Mouse (Mus musculus) ZHBTc4 (cell line): ENCODE results near the gene Hes7.
A peak's percentile ranks its signal among the peaks of the same experiment; 100 is the strongest.

ENCODE experiments used
- DNase-seq: peaks from one replicate; pipeline ENCODE4 v3.0.0-alpha.2; 2011; ENCODE audit warnings: low read depth, low spot score

The Hes7 gene

GRCm38 (mm10) chr11:69100639-69101360 lies 19.4 kb upstream of the Hes7 start:
- DNase-seq = no peak

GRCm38 (mm10) chr11:69101604-69102402 lies 18.4 kb upstream of the Hes7 start:
- no peak for DNase-seq

DNA sequence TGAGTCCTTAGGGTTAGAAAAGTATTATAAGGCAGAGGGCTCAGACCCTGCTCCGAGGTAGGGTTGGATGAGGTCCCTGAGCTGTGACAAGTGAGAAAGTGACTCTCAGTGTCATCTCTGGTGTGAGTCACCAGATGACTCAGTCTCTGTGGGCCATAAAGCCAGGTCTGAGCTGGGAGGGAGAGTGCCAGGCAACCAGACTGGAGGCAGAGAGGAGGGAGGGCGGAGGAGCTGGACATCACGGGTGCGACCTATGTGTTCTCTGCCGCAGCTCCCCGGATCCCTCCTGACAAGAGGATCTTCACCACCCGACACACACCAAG lies 17.8 kb upstream of the Hes7 start:
- no peak for DNase-seq

DNA sequence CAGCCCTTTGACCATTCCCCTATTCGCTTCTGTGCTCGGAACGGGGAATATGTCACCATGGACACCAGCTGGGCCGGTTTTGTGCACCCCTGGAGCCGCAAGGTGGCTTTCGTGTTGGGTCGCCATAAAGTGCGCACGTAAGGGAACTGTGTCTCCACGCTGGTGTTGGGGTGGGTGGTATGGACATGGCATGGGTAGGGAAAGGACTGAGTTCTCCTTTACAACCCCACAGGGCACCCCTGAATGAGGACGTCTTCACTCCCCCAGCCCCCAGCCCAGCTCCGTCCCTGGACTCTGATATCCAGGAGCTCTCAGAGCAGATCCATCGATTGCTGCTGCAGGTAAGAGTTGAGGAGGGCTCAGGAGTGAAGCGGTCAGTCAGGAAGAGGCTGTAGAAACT lies 17.1 kb upstream of the Hes7 start:
- no peak for DNase-seq

DNA sequence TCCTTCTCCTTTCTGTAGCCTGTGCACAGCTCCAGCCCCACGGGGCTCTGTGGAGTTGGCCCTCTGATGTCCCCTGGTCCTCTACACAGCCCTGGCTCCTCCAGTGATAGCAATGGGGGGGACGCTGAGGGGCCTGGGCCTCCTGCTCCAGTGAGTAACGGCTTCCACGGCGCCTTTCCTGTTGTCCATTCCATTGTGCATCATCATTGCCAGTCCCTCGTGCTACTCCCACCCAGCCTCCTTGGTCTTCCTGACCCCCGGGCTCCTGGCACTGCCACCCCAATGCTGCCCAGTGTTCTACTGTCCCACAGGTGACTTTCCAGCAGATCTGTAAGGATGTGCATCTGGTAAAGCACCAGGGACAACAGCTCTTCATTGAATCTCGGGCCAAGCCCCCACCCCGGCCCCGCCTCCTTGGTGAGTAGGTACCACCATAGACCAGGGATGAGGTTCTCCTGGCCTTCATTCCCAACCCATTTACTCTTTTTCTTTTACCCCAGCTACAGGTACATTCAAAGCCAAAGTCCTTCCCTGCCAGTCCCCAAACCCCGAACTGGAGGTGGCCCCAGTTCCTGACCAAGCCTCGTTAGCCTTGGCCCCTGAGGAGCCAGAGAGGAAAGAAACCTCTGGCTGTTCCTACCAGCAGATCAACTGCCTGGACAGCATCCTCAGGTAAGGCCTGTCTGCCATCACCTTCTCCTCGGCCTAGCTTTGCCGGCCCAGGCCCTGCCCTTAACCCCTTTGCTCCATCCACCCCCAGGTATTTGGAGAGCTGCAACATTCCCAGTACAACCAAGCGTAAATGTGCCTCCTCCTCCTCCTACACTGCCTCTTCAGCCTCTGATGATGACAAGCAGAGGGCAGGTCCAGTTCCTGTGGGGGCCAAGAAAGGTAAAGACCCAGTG lies 16.4 kb upstream of the Hes7 start:
- no peak for DNase-seq

DNA sequence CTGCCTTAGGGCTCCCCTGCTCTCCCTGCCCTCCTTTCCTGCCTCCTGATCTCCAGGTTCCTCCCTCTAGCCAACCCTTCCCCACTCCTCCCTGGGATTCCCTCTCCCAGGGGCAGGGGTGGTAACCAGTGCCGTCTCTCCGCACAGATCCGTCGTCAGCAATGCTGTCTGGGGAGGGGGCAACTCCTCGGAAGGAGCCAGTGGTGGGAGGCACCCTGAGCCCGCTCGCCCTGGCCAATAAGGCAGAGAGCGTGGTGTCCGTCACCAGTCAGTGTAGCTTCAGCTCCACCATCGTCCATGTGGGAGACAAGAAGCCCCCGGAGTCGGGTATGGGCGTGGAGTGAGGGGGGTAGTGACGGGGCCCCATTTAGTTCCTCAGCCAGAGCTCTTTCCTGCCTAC lies 15.7 kb upstream of the Hes7 start:
- DNase-seq = no peak

GRCm38 (mm10) chr11:69105227-69105626 lies 15.0 kb upstream of the Hes7 start:
- DNase-seq = no peak

GRCm38 (mm10) chr11:69105796-69106195 lies 14.4 kb upstream of the Hes7 start:
- DNase-seq = no peak

DNA sequence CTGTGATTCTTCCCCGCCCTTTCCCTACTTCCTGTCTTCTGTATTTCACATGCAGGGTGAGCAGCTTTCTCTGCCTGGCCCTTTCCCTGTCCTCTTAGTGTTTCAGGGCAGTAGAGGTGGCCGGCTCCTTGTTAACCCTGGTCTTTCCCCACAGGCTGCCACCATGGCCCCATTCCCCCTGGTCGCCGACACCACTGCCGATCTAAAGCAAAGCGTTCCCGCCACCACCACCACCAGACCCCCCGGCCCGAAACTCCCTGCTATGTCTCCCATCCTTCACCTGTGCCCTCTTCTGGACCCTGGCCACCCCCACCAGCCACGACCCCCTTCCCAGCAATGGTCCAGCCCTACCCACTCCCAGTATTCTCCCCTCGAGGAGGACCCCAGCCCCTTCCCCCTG lies 13.9 kb upstream of the Hes7 start:
- no peak for DNase-seq

DNA sequence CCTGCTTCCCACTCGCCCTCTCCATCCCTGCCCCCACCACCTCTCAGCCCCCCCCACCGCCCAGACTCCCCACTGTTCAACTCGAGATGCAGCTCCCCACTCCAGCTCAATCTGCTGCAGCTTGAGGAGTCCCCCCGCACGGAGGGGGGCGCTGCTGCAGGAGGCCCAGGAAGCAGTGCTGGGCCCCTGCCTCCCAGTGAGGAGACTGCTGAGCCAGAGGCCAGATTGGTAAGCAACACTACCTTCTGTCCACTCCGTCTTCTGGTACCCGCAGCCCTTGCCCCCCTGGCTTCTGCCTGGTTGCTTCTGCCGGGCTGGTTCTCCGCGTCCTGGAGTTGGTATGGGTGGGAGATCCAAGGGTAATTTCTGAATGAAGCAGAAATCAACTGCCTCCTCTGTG lies 13.4 kb upstream of the Hes7 start:
- no peak for DNase-seq

DNA sequence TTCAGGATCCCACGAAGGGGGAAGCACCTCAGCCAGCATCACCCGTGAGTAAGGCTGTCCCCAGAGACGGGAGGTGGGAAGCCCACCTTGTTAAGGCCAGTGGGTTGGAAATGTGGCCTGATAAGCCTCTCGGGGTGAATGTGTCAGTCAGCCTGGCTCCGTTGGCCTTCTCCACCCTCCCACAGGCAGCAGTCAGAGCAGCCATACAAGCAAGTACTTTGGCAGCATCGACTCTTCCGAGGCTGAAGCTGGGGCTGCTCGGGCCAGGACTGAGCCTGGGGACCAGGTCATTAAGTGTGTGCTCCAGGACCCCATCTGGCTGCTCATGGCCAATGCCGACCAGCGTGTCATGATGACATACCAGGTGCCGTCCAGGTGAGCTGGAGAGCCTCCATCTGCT lies 12.5 kb upstream of the Hes7 start:
- DNase-seq = no peak

DNA sequence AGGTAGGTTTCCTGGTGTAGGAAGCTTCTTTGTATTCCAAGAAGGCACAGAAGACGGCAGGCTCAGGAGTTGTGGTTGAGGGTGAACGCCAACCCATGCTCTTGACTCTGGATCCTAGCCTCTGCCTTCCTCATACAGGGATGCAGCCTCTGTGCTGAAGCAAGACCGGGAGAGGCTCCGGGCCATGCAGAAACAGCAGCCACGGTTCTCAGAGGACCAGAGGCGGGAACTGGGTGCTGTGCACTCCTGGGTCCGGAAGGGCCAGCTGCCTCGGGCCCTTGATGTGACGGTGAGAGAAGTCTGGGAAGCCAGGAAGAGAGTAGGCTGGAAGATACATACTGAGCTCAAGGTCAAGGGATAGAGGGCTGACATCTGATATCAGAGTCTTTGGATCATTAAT lies 12.0 kb upstream of the Hes7 start:
- no peak for DNase-seq

- DNase-seq = no peak
Observed at GRCm38 (mm10) chr11:69109032-69109900, 10.9 kb upstream of the Hes7 start.

- DNase-seq = peak; percentile 91
Observed at GRCm38 (mm10) chr11:69110319-69111046, 9.7 kb upstream of the Hes7 start.

- no peak for DNase-seq
Observed at GRCm38 (mm10) chr11:69111051-69111810, 9.0 kb upstream of the Hes7 start.

- no peak for DNase-seq
Observed at GRCm38 (mm10) chr11:69111865-69112264, 8.3 kb upstream of the Hes7 start.

- DNase-seq = no peak
Observed at GRCm38 (mm10) chr11:69114018-69114417, 6.2 kb upstream of the Hes7 start.

DNA sequence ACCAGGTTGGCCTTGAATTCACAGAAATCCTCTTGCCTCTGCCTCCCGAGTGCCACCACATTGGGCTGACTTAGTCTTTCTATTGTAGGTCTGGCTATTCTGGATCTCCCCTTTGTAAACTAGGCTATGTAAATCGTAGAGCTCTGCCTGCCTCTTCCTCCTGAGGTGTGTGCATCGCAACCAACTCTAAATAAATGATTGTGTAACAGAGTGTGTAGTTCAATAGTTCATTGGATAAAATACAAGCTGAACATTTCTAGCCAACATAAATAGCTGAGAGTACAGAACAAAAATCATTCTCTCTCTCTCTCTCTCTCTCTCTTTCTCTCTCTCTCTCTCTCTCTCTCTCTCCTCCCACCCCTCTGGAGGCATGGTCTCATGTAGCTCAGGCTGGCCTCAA lies 5.6 kb upstream of the Hes7 start:
- DNase-seq = no peak

DNA sequence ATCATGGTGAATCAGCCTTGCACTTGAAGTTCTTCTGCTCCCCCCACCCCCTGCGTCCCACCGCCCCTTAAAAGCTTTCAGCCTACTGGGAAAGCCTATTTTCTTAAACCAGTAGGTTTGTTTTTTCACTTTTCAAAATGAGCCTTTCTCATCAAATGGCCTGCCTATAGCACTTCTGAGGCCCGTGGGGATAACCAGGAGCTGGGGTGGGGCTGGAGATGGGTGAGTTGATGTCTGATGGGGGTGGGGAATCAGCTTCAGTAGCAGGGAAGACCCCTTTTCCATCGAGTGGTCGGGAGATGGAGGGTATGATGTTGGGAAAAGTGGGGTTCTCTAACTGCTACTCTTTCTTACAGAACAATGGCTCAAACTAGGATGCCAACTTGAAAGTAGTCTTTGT lies 3.4 kb upstream of the Hes7 start:
- no peak for DNase-seq
